Mouse (Mus musculus): ENCODE results near the gene Ano6.

DNA sequence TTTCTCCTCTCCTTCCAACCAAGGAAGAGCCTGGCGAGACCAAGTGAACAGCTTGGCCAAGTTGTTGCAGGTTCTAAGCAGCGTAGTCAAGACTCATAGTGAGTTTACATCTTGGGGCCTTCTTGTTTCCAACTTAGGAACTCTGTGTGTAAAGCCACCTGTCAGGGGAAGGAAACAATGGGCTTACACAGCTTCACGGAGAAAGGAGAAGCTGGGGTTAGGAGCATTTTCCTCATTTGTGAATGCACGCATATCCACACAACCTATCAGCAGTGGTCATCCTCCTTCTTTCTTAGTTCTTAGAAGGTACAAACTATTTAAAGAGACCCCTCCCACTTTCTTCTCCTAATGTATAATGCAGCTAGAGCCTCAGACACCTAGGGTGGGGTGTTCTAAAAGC lies 11.9 kb upstream of the Ano6 start:
- TF ChIP-seq POLR2A (IDR thresholded peaks at IDR 0.05; ENCODE audit: borderline replicate concordance, low read depth, low read length) = no peak
- TF ChIP-seq CTCF (IDR thresholded peaks at IDR 0.05; ENCODE audit: low read depth, low read length) = no peak
